Mouse (Mus musculus) testis, adult 2 months (tissue): ENCODE results near the gene Rnf26.

Experiments
- CTCF ChIP-seq: fragments of 200-500 bp; IDR thresholded peaks from 2 replicates; pipeline ENCODE4 v1.5.1; 2012; ENCODE audit warnings: low read depth, mild to moderate bottlenecking, inconsistent platforms, low read length, moderate library complexity; ENCODE audit not compliant: control insufficient read depth, insufficient read depth, insufficient replicate concordance
- POLR2A ChIP-seq: fragments of 200-500 bp; IDR thresholded peaks from 2 replicates; pipeline ENCODE4 v1.6.1; 2012; ENCODE audit warnings: low read depth, mild to moderate bottlenecking, inconsistent platforms, low read length, moderate library complexity; ENCODE audit not compliant: control insufficient read depth

DNA sequence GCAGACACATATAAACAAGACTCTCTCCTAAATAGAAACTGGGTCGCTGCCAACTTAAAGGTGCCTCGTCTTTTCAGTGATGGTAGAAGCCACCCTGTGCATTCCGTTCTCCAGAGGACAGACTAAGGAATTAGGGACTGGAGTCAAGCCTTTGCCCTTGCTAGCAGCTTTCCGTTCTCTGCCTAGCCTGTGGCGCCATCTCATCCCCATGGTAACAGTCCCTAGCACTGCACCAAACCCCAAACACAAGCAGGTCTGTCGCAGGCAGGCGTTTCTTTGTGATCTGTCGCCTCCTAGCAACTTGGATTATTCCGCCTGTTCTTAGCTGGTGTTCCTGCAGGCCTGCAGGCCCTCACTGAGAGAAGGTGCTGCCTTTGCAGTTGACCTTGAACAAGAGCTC, 16.8 kb downstream of the Rnf26 start:
- TF ChIP-seq POLR2A (no peak), CTCF (no peak)
